Mouse (Mus musculus): ENCODE measurements at regions not wholly inside any gene's neighbourhood (a gene's known extent, or its start where the extent isn't known, plus 50 kb on each side); places are given as distances from the start of the nearest gene placed in this dataset.

GRCm38 (mm10) chr13:110683259-110684041 lies 288.6 kb downstream of the Plk2 start:
- DNase-seq (ENCODE audit: low spot score): peak; percentile 71

- DNase-seq (ENCODE audit: low spot score): no peak
These were observed 293.9 kb downstream of the Plk2 start for GRCm38 (mm10) chr13:110688796-110689195.

- DNase-seq (ENCODE audit: low spot score): peak; percentile 24
These were observed 295.8 kb downstream of the Plk2 start for GRCm38 (mm10) chr13:110690501-110691255.

GRCm38 (mm10) chr13:110692696-110693095 lies 297.9 kb downstream of the Plk2 start:
- no peak for DNase-seq (ENCODE audit: low spot score)

GRCm38 (mm10) chr13:110694876-110695275 lies 300.0 kb downstream of the Plk2 start:
- DNase-seq (ENCODE audit: low spot score): peak; percentile 18

GRCm38 (mm10) chr13:110696549-110696948 lies 301.7 kb downstream of the Plk2 start:
- DNase-seq (ENCODE audit: low spot score): peak; percentile 55

- DNase-seq (ENCODE audit: low spot score): no peak
These were observed 309.4 kb downstream of the Plk2 start for GRCm38 (mm10) chr13:110704261-110704660.

- DNase-seq (ENCODE audit: low spot score): no peak
These were observed 316.0 kb downstream of the Plk2 start for GRCm38 (mm10) chr13:110710847-110711246.

GRCm38 (mm10) chr13:110712527-110712926 lies 317.7 kb downstream of the Plk2 start:
- no peak for DNase-seq (ENCODE audit: low spot score)

- DNase-seq (ENCODE audit: low spot score): no peak
These were observed 327.3 kb downstream of the Plk2 start for GRCm38 (mm10) chr13:110722170-110722569.

GRCm38 (mm10) chr13:110722752-110723151 lies 327.9 kb downstream of the Plk2 start:
- DNase-seq (ENCODE audit: low spot score): no peak

- no peak for DNase-seq (ENCODE audit: low spot score)
These were observed 330.0 kb downstream of the Plk2 start for GRCm38 (mm10) chr13:110724836-110725235.

GRCm38 (mm10) chr13:110725821-110726220 lies 331.0 kb downstream of the Plk2 start:
- DNase-seq (ENCODE audit: low spot score): no peak

GRCm38 (mm10) chr13:110735511-110735910 lies 340.7 kb downstream of the Plk2 start:
- no peak for DNase-seq (ENCODE audit: low spot score)

- no peak for DNase-seq (ENCODE audit: low spot score)
These were observed 346.8 kb downstream of the Plk2 start for GRCm38 (mm10) chr13:110741576-110742206.

- DNase-seq (ENCODE audit: low spot score): peak; percentile 58
These were observed 352.5 kb downstream of the Plk2 start for GRCm38 (mm10) chr13:110747223-110747868.

GRCm38 (mm10) chr13:110752746-110753145 lies 357.9 kb downstream of the Plk2 start:
- no peak for DNase-seq (ENCODE audit: low spot score)

GRCm38 (mm10) chr13:110754548-110754947 lies 359.7 kb downstream of the Plk2 start:
- no peak for DNase-seq (ENCODE audit: low spot score)

GRCm38 (mm10) chr13:110756877-110757276 lies 362.0 kb downstream of the Plk2 start:
- DNase-seq (ENCODE audit: low spot score): peak; percentile 3

- no peak for DNase-seq (ENCODE audit: low spot score)
These were observed 374.4 kb downstream of the Plk2 start for GRCm38 (mm10) chr13:110769210-110769609.

GRCm38 (mm10) chr13:110775251-110775650 lies 380.4 kb downstream of the Plk2 start:
- DNase-seq (ENCODE audit: low spot score): no peak

- no peak for DNase-seq (ENCODE audit: low spot score)
These were observed 389.4 kb downstream of the Plk2 start for GRCm38 (mm10) chr13:110784162-110784785.

Data from lung, postnatal 25 days (tissue).